Mouse (Mus musculus): ENCODE results near the gene Gab2. TPM values are rescaled to one million over a fixed set of nuclear protein-coding genes. Genes with fewer than 3 reads are reported as not detected.
A peak's percentile ranks its signal among the peaks of the same experiment; 100 is the strongest.

Gab2 gene
- polyA plus RNA-seq, 1 experiment from 2014 or later: 7.1 TPM

DNA sequence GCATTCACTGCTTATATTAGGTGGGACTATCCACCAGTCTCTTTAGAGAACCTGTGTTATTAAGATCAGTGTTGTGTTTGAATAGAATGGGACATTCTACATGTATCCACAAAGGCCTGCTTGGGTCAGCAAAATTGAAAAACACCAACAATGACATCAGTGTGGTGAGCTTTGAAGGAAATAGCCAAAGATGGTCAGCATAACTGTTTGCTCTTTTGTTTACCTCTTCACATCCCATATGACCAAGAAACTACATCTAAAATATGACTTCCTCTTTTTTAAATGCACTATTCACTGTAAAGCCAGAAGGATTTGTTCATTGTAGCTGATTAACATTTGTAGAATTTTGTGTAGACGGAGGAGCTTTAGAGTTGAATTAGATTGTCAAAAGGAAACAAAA lies 82.9 kb downstream of the Gab2 start:
- Histone ChIP-seq H3K4me1 (no peaks in the 10 kb centered on the region), H3K36me3 (no peaks in the 10 kb centered on the region), H3K27ac (replicated peaks) (no peak overlapping the region), H3K9me3 (replicated peaks) (no peaks in the 10 kb centered on the region), H3K27me3 (ENCODE audit: low read depth, poor library complexity, severe bottlenecking) (no peaks in the 10 kb centered on the region), H3K4me3 (no peak overlapping the region)
- DNase-seq (ENCODE audit: low spot score): no peak
- WGBS: 83% methylated on average over 1 of the region's 1 CpGs

GRCm38 (mm10) chr7:97171089-97171488 lies 89.7 kb downstream of the Gab2 start:
- Histone ChIP-seq H3K4me3 (no peak overlapping the region), H3K36me3 (no peaks in the 10 kb centered on the region), H3K27ac (replicated peaks) (no peak overlapping the region), H3K4me1 (no peaks in the 10 kb centered on the region), H3K27me3 (ENCODE audit: low read depth, poor library complexity, severe bottlenecking) (no peaks in the 10 kb centered on the region), H3K9me3 (replicated peaks) (no peaks in the 10 kb centered on the region)
- DNase-seq (ENCODE audit: low spot score): no peak
- WGBS: 88% methylated on average over 1 of the region's 1 CpGs

DNA sequence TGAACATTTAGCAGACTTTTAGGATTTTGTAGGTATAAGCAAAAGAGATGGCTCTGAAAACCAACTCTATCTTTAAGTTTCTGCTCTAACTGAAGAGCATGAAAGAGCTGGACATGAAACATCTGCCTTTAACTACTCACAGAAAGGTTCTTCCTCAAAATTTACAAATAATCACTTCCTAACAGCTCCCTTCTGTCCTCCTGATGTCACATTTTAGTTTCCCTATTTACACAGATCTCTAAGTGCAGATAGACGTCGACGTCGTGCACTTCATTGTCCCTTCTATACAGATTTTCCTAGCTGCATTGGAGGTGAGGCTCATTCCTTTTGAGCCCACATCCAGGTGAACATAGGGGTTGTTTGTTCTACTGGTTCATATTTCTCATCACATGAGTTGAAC lies 90.3 kb downstream of the Gab2 start:
- no peak overlapping the region for H3K4me3 ChIP-seq
- no peaks in the 10 kb centered on the region for H3K9me3 ChIP-seq (replicated peaks)
- 84% methylated on average over 4 of the region's 4 CpGs for WGBS

GRCm38 (mm10) chr7:97172126-97172525 lies 90.7 kb downstream of the Gab2 start:
- Histone ChIP-seq H3K9me3 (replicated peaks) (no peaks in the 10 kb centered on the region), H3K27ac (replicated peaks) (no peak overlapping the region), H3K4me1 (no peaks in the 10 kb centered on the region), H3K36me3 (no peaks in the 10 kb centered on the region), H3K4me3 (no peak overlapping the region), H3K27me3 (ENCODE audit: low read depth, poor library complexity, severe bottlenecking) (no peaks in the 10 kb centered on the region)
- 85% methylated on average over 3 of the region's 3 CpGs for WGBS
- DNase-seq (ENCODE audit: low spot score): no peak

More for the DNA sequence above, 90.3 kb downstream of the Gab2 start:
- no peaks in the 10 kb centered on the region for H3K27me3 ChIP-seq (ENCODE audit: low read depth, poor library complexity, severe bottlenecking)
- DNase-seq (ENCODE audit: low spot score): no peak
- no peaks in the 10 kb centered on the region for H3K4me1 ChIP-seq
- H3K27ac ChIP-seq (replicated peaks): no peak overlapping the region
- no peaks in the 10 kb centered on the region for H3K36me3 ChIP-seq

DNA sequence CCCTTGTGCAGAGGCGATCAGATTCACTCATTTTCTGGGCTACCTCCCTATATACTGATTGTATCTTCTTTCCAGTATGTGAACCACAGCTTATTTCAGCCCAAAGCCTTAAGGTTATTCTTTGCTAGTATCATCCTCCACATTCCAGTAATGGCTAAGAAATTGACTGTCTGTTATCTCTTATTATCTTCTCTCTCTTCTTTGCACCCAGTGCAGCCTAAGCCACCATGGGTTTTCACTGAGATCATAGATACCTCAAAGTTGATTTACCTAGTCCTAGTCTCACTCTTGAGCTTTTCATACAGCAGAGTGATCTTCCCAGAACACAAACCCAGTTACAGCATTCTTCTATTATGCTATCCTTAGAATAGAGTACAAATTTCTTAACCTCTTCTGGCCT lies 100.5 kb downstream of the Gab2 start:
- H3K27me3 ChIP-seq (ENCODE audit: low read depth, poor library complexity, severe bottlenecking): no peaks in the 10 kb centered on the region
- no peaks in the 10 kb centered on the region for H3K36me3 ChIP-seq
- H3K27ac ChIP-seq (replicated peaks): no peak overlapping the region
- WGBS: 86% methylated on average over 1 of the region's 1 CpGs
- DNase-seq (ENCODE audit: low spot score): no peak
- H3K4me3 ChIP-seq: no peak overlapping the region
- H3K4me1 ChIP-seq: peaks cover 11% of the 10 kb centered on the region
- no peaks in the 10 kb centered on the region for H3K9me3 ChIP-seq (replicated peaks)

DNA sequence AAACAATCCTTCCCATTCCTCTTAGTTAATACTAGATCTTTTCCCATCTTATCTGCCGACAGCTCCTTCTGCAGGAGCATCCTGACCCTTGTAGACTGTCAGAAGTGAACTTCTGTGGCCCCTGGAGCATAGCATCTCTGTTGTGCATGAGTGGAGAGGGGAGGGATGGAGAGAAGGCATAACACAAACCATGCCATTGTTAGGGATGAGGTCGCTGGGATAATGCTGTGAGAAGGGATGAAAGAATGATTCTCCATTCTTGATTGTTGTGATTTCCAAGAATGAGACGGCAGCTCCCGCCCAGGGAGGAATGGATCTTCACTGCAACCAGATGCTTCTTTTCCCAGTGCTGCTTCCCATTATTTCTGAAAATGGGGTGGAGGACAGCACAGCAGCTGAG lies 102.0 kb downstream of the Gab2 start:
- Histone ChIP-seq H3K36me3 (no peaks in the 10 kb centered on the region), H3K4me1 (peaks cover 11% of the 10 kb centered on the region), H3K27ac (replicated peaks) (no peak overlapping the region), H3K4me3 (no peak overlapping the region), H3K27me3 (ENCODE audit: low read depth, poor library complexity, severe bottlenecking) (no peaks in the 10 kb centered on the region), H3K9me3 (replicated peaks) (no peaks in the 10 kb centered on the region)
- WGBS: 33% methylated on average over 4 of the region's 4 CpGs
- peak; percentile 13 for DNase-seq (ENCODE audit: low spot score)

DNA sequence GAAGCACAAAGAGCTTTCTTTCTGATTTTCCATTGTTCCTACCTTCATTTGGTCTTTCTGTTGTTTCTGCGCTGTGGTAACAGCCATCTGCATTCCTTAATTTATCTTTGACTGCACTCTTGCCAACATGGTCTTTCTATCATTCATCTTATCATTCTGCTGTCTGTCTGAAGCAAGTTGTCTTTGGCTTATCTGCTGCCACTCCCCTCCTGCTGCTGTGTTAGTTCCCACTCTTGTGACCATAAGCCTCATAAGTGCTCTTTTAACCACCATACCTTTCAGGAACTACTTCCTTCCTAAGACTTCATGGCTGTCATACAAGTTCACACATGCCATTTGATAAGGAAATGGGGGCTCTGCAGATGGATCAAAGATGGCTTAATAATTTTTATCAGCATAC lies 102.6 kb downstream of the Gab2 start:
- Histone ChIP-seq H3K27me3 (ENCODE audit: low read depth, poor library complexity, severe bottlenecking) (no peaks in the 10 kb centered on the region), H3K4me3 (no peak overlapping the region), H3K4me1 (peaks cover 11% of the 10 kb centered on the region), H3K27ac (replicated peaks) (no peak overlapping the region), H3K9me3 (replicated peaks) (no peaks in the 10 kb centered on the region), H3K36me3 (no peaks in the 10 kb centered on the region)
- WGBS: 83% methylated on average over 1 of the region's 1 CpGs
- no peak for DNase-seq (ENCODE audit: low spot score)

- Histone ChIP-seq H3K27me3 (ENCODE audit: low read depth, poor library complexity, severe bottlenecking) (no peaks in the 10 kb centered on the region), H3K4me3 (no peak overlapping the region), H3K36me3 (no peaks in the 10 kb centered on the region), H3K27ac (replicated peaks) (no peak overlapping the region), H3K4me1 (peaks cover 11% of the 10 kb centered on the region), H3K9me3 (replicated peaks) (no peaks in the 10 kb centered on the region)
- 86% methylated on average over 2 of the region's 2 CpGs for WGBS
- no peak for DNase-seq (ENCODE audit: low spot score)
Observed at GRCm38 (mm10) chr7:97187387-97188081, 106.1 kb downstream of the Gab2 start.

GRCm38 (mm10) chr7:97189116-97189515 lies 107.7 kb downstream of the Gab2 start:
- 70% methylated on average over 1 of the region's 1 CpGs for WGBS
- no peaks in the 10 kb centered on the region for H3K9me3 ChIP-seq (replicated peaks)

DNA sequence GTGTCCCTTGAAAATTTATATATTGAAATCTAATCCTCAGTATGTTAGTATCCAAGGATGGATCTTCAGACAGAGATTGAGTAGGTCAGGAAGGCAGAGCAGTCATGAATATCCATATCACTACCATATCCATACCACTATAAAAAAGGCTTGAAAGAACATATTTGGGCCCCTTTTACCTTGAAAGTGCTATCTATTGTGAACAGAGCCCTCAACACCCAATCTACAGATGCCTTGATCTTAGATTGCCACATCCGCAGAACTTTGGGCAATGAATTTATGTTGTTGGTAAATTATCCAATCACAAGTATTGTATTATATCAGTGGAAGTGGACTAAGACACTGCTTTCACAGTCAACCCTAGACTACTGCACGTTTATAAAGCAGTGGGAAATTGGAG lies 122.5 kb downstream of the Gab2 start:
- Histone ChIP-seq H3K9me3 (replicated peaks) (no peaks in the 10 kb centered on the region), H3K4me3 (no peak overlapping the region), H3K27me3 (ENCODE audit: low read depth, poor library complexity, severe bottlenecking) (no peaks in the 10 kb centered on the region), H3K4me1 (no peaks in the 10 kb centered on the region), H3K27ac (replicated peaks) (no peak overlapping the region), H3K36me3 (no peaks in the 10 kb centered on the region)
- 86% methylated on average over 2 of the region's 2 CpGs for WGBS
- DNase-seq (ENCODE audit: low spot score): no peak

More at GRCm38 (mm10) chr7:97189116-97189515, 107.7 kb downstream of the Gab2 start:
- H3K4me1 ChIP-seq: peaks cover under 1% of the 10 kb centered on the region
- no peak for DNase-seq (ENCODE audit: low spot score)
- no peaks in the 10 kb centered on the region for H3K27me3 ChIP-seq (ENCODE audit: low read depth, poor library complexity, severe bottlenecking)
- H3K27ac ChIP-seq (replicated peaks): no peak overlapping the region
- H3K36me3 ChIP-seq: no peaks in the 10 kb centered on the region
- H3K4me3 ChIP-seq: no peak overlapping the region

- Histone ChIP-seq H3K27ac (replicated peaks) (no peak overlapping the region), H3K27me3 (ENCODE audit: low read depth, poor library complexity, severe bottlenecking) (no peaks in the 10 kb centered on the region), H3K36me3 (no peaks in the 10 kb centered on the region), H3K4me1 (no peaks in the 10 kb centered on the region), H3K4me3 (no peak overlapping the region), H3K9me3 (replicated peaks) (no peaks in the 10 kb centered on the region)
- DNase-seq (ENCODE audit: low spot score): no peak
- 88% methylated on average over 1 of the region's 1 CpGs for WGBS
Observed at GRCm38 (mm10) chr7:97208811-97209549, 127.6 kb downstream of the Gab2 start.

DNA sequence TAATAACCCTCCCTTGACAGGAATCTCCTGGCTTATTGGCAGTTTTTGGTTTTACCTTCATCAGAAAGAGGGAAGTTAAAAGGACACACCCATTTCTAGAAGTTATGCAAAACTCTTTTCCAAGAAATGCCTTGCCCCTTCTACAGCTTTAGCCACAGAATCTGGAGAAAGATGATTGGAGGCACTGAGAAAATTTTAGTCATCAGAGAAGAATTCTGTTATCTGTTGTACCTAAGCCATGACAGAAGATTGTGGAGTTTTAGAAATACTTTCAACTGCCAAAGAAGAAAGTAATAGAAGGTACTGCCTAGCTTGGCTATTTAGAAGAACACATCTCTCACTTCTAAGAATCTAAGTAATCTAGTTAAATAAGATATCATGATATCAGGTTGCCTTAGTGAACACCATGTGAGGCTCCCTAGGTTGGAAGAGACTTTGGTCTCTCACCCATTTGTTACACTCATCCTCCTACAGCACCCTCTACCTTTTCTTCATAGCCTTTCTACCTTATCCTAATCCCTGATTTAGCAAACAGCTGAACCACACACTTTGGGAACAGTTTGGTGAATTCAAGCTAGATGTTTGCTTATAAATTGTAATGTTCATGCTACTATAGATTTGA lies 128.8 kb downstream of the Gab2 start:
- Histone ChIP-seq H3K4me3 (no peak overlapping the region), H3K9me3 (replicated peaks) (no peaks in the 10 kb centered on the region), H3K27ac (replicated peaks) (no peak overlapping the region), H3K36me3 (no peaks in the 10 kb centered on the region), H3K27me3 (ENCODE audit: low read depth, poor library complexity, severe bottlenecking) (no peaks in the 10 kb centered on the region), H3K4me1 (no peaks in the 10 kb centered on the region)
- no peak for DNase-seq (ENCODE audit: low spot score)

DNA sequence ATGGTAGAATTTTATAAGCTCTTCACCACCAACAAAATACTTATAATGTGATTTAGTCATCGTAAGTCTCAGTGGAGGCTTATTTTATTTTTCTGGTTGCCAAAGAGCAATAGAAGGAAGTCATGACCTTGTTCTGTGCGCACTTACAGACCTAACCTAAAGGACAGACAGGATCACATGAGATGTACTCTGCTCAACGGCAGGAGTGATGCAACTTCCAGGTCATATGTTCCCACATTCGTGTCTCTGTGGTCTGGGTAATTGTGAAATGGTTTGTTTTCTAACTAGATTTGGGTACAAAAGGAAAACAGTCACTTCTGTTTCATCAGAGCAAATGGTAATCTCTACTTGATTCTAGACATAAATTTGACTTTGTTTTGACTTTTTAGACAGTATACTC lies 129.7 kb downstream of the Gab2 start:
- 87% methylated on average over 4 of the region's 4 CpGs for WGBS
- no peaks in the 10 kb centered on the region for H3K9me3 ChIP-seq (replicated peaks)
- no peak overlapping the region for H3K4me3 ChIP-seq
- no peak overlapping the region for H3K27ac ChIP-seq (replicated peaks)
- no peak for DNase-seq (ENCODE audit: low spot score)
- no peaks in the 10 kb centered on the region for H3K4me1 ChIP-seq
- no peaks in the 10 kb centered on the region for H3K27me3 ChIP-seq (ENCODE audit: low read depth, poor library complexity, severe bottlenecking)
- H3K36me3 ChIP-seq: no peaks in the 10 kb centered on the region
